ENCODE assay signal across 10 mouse cellular contexts in the genomic region with DNA sequence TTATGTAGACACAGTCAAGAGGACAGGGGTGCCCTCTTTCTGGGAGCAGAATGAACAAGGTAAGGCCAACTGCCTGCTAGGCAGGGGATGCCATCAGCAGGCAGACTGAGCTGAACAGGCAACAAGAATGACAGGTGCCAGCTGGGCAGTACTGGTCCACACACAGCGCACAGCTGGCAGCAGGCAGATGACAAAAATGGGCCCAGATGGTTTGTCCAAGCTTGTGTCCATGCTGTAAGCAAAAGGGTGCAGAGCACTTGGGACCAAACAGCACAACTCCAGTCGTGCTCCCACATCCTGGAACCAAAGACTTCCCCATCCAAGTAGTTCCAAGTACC. TPM values are rescaled to one million over a fixed set of nuclear protein-coding genes. Genes with fewer than 3 reads are reported as not detected.
DNase-seq lines count a peak whose midpoint lies in the region; ATAC-seq and TF ChIP-seq lines count a peak whose summit lies in the region.
"Had no signal": no experiment of that assay in that cellular context is flagged by ENCODE, and none has a peak within 500 bp of the region (broad histone marks: within the 10 kb centered on the region; RNA-seq: fewer than 3 reads in every experiment).

No protein-coding gene starts in this region.

- no peak overlapping the region for H3K4me2 ChIP-seq in liver, postnatal 0 days (ENCODE audit: low read depth, low read length)
- no peak overlapping the region for H3K4me2 ChIP-seq in liver, embryonic 12.5 days
- H3K4me2 ChIP-seq in stomach, embryonic 16.5 days (ENCODE audit: low read depth, low read length) = no peak overlapping the region

- H3K9ac ChIP-seq in liver, postnatal 0 days (replicated peaks) = no peak overlapping the region
- no peak overlapping the region for H3K9ac ChIP-seq in liver, embryonic 12.5 days
- peak overlapping the region; percentile 55 for H3K9ac ChIP-seq in stomach, embryonic 16.5 days (ENCODE audit: low read length)

- no peaks in the 10 kb centered on the region for H3K36me3 ChIP-seq in liver, postnatal 0 days (replicated peaks; ENCODE audit: insufficient read depth, low read length)
- H3K36me3 ChIP-seq in liver, embryonic 12.5 days = no peaks in the 10 kb centered on the region
- no peaks in the 10 kb centered on the region for H3K36me3 ChIP-seq in stomach, embryonic 16.5 days (ENCODE audit: control insufficient read depth, insufficient read depth, low read length)

- no peak for DNase-seq in cerebellum, adult 2 months
- DNase-seq in liver, postnatal 0 days = no peak
- no peak for DNase-seq in spleen, postnatal 10 days (ENCODE audit: low spot score in 2 of 2)
- no peak for DNase-seq in gastrocnemius, postnatal 10 days

- no peaks in the 10 kb centered on the region for H3K9me3 ChIP-seq in liver, postnatal 0 days (ENCODE audit: low read length)
- no peaks in the 10 kb centered on the region for H3K9me3 ChIP-seq in liver, embryonic 12.5 days (replicated peaks)
- no peaks in the 10 kb centered on the region for H3K9me3 ChIP-seq in stomach, embryonic 16.5 days (replicated peaks; ENCODE audit: control insufficient read depth, low read length)

- peak; percentile 18; the same call in 1 of the 2 replicates for ATAC-seq in cerebellum, adult (ENCODE audit: insufficient number of reproducible peaks, low FRiP score, low TSS enrichment)
- peak; percentile 18; the same call in 1 of the 2 replicates for ATAC-seq in liver, postnatal 0 days
- no peak for ATAC-seq in liver, embryonic 12.5 days
- ATAC-seq in megakaryocyte, adult 5-6 weeks (ENCODE audit: poor library complexity, severe bottlenecking) = peak; percentile 15; the same call in 1 of the 2 replicates
- ATAC-seq in stomach, embryonic 16.5 days (ENCODE audit: insufficient read depth, low FRiP score) = no peak; the same call in 1 of the 2 replicates

- no peak for TF ChIP-seq CTCF in cerebellum, adult 2 months (IDR thresholded peaks at IDR 0.05; ENCODE audit: borderline replicate concordance, insufficient read depth, low read depth, low read length)
- no peak for TF ChIP-seq CTCF in liver, postnatal 0 days (IDR thresholded peaks at IDR 0.05; ENCODE audit: low read depth)

- H3K27ac ChIP-seq in cerebellum, adult 2 months (ENCODE audit: insufficient read depth, low read length) = no peak overlapping the region
- no peak overlapping the region for H3K27ac ChIP-seq in liver, postnatal 0 days (ENCODE audit: low read depth)
- H3K27ac ChIP-seq in liver, embryonic 12.5 days = no peak overlapping the region
- 0 out of 2 replicates have a peak overlapping the region, but pooled peaks have one; percentile 39 for H3K27ac ChIP-seq in stomach, embryonic 16.5 days (ENCODE audit: low read length)

- H3K4me3 ChIP-seq in cerebellum, adult 2 months (replicated peaks; ENCODE audit: insufficient read depth, low read depth, low read length) = no peak overlapping the region
- no peak overlapping the region for H3K4me3 ChIP-seq in liver, postnatal 0 days (ENCODE audit: low read depth, low read length)
- H3K4me3 ChIP-seq in liver, embryonic 12.5 days = no peak overlapping the region
- H3K4me3 ChIP-seq in stomach, embryonic 16.5 days (replicated peaks; ENCODE audit: low read length) = no peak overlapping the region

- H3K27me3 ChIP-seq in cerebellum, adult 2 months (ENCODE audit: control insufficient read depth, insufficient read depth, low read length) = no peaks in the 10 kb centered on the region
- H3K27me3 ChIP-seq in liver, postnatal 0 days (ENCODE audit: insufficient read depth, low read length) = 0 out of 2 replicates have a peak, but pooled peaks cover 2% of the 10 kb centered on the region
- H3K27me3 ChIP-seq in liver, embryonic 12.5 days (replicated peaks) = peaks cover 4% of the 10 kb centered on the region
- no peaks in the 10 kb centered on the region for H3K27me3 ChIP-seq in stomach, embryonic 16.5 days (ENCODE audit: control insufficient read depth, insufficient read depth, low read length)
- H3K27me3 ChIP-seq: Patski had no signal

- no peak for TF ChIP-seq EP300 in liver, postnatal 0 days (IDR thresholded peaks at IDR 0.05; ENCODE audit: low read depth)

- no peak for TF ChIP-seq POLR2A in cerebellum, adult 2 months (IDR thresholded peaks at IDR 0.05; ENCODE audit: borderline replicate concordance, insufficient read depth, low read length)

- WGBS in cerebellum, adult 2 months = 65% methylated on average over 2 of the region's 2 CpGs
- 79% methylated on average over 2 of the region's 2 CpGs for WGBS in liver, postnatal 0 days (ENCODE audit: insufficient replicate concordance)
- 72% methylated on average over 2 of the region's 2 CpGs for WGBS in liver, embryonic 12.5 days (ENCODE audit: insufficient replicate concordance)
- WGBS in stomach, embryonic 16.5 days = 83% methylated on average over 2 of the region's 2 CpGs

- no peaks in the 10 kb centered on the region for H3K4me1 ChIP-seq in cerebellum, adult 2 months (ENCODE audit: control insufficient read depth, insufficient read depth, low read length)
- peaks cover 4% of the 10 kb centered on the region; the same call in 1 of the 2 replicates for H3K4me1 ChIP-seq in liver, postnatal 0 days (ENCODE audit: insufficient read depth)
- H3K4me1 ChIP-seq in liver, embryonic 12.5 days = peaks cover 4% of the 10 kb centered on the region
- peaks cover 16% of the 10 kb centered on the region for H3K4me1 ChIP-seq in stomach, embryonic 16.5 days (ENCODE audit: control insufficient read depth, insufficient read depth, low read length)

RNA-seq across cellular contexts. Expression of gene Rab17, which starts 4.1 kb away (rescaled TPM):
- not detected in 2 replicates for polyA plus RNA-seq in cerebellum, adult 2 months (2012; rRNA removed)
- 8.2 and 8.6 TPM in 2 replicates for polyA plus RNA-seq in liver, postnatal 0 days (2015; fragmentation: Nextera tagmentation; extraction: Ambion mirVana)
- polyA plus RNA-seq in liver, embryonic 12.5 days (2016; fragmentation: Nextera tagmentation; extraction: Ambion mirVana) = 3.2 and 3.3 TPM in 2 replicates
- not detected in 2 replicates for total RNA-seq in megakaryocyte, adult 5-6 weeks (2015)
- not detected in 2 replicates for total RNA-seq in megakaryocyte, adult 5-6 weeks (2017)
- 10.0 and 12.1 TPM in 2 replicates for polyA plus RNA-seq in stomach, embryonic 16.5 days (2015; fragmentation: Nextera tagmentation; extraction: Ambion mirVana)
- total RNA-seq in gastrocnemius, postnatal 10 days (2021) = not detected

RNA-seq across cellular contexts. Expression of gene Prlh, which starts 20.6 kb away (rescaled TPM):
- 1.1 TPM in 1 of 2 replicates, not detected in the other for polyA plus RNA-seq in cerebellum, adult 2 months (2012; rRNA removed)
- not detected in 2 replicates for polyA plus RNA-seq in liver, postnatal 0 days (2015; fragmentation: Nextera tagmentation; extraction: Ambion mirVana)
- 0.67 TPM in 1 of 2 replicates, not detected in the other for polyA plus RNA-seq in liver, embryonic 12.5 days (2016; fragmentation: Nextera tagmentation; extraction: Ambion mirVana)
- not detected in 2 replicates for total RNA-seq in megakaryocyte, adult 5-6 weeks (2015)
- not detected in 2 replicates for total RNA-seq in megakaryocyte, adult 5-6 weeks (2017)
- not detected in 2 replicates for polyA plus RNA-seq in stomach, embryonic 16.5 days (2015; fragmentation: Nextera tagmentation; extraction: Ambion mirVana)
- not detected for total RNA-seq in gastrocnemius, postnatal 10 days (2021)
- polyA plus RNA-seq: limb, embryonic 11.5 days; Patski had no signal

RNA-seq across cellular contexts. Expression of gene Lrrfip1, which starts 25.0 kb away (rescaled TPM):
- 50.7 and 52.3 TPM in 2 replicates for polyA plus RNA-seq in cerebellum, adult 2 months (2012; rRNA removed)
- polyA plus RNA-seq in liver, postnatal 0 days (2015; fragmentation: Nextera tagmentation; extraction: Ambion mirVana) = 21.9 and 22.7 TPM in 2 replicates
- 17.4 and 18.1 TPM in 2 replicates for polyA plus RNA-seq in liver, embryonic 12.5 days (2016; fragmentation: Nextera tagmentation; extraction: Ambion mirVana)
- 123 and 128 TPM in 2 replicates for total RNA-seq in megakaryocyte, adult 5-6 weeks (2015)
- total RNA-seq in megakaryocyte, adult 5-6 weeks (2017) = 228 and 254 TPM in 2 replicates
- polyA plus RNA-seq in stomach, embryonic 16.5 days (2015; fragmentation: Nextera tagmentation; extraction: Ambion mirVana) = 85.4 and 88.0 TPM in 2 replicates
- total RNA-seq in gastrocnemius, postnatal 10 days (2021) = 100 to 1,000 TPM; 247 to 265 TPM

RNA-seq across cellular contexts. Expression of gene Mlph, which starts 58.7 kb away (rescaled TPM):
- polyA plus RNA-seq in cerebellum, adult 2 months (2012; rRNA removed) = 2.5 and 3.3 TPM in 2 replicates
- polyA plus RNA-seq in liver, postnatal 0 days (2015; fragmentation: Nextera tagmentation; extraction: Ambion mirVana) = 0.06 TPM in 1 of 2 replicates, not detected in the other
- polyA plus RNA-seq in liver, embryonic 12.5 days (2016; fragmentation: Nextera tagmentation; extraction: Ambion mirVana) = 0.05 TPM in 1 of 2 replicates, not detected in the other
- not detected in 2 replicates for total RNA-seq in megakaryocyte, adult 5-6 weeks (2015)
- not detected in 2 replicates for total RNA-seq in megakaryocyte, adult 5-6 weeks (2017)
- 4.4 and 9.0 TPM in 2 replicates for polyA plus RNA-seq in stomach, embryonic 16.5 days (2015; fragmentation: Nextera tagmentation; extraction: Ambion mirVana)
- under 1 TPM; 0.31 to 0.50 TPM for total RNA-seq in gastrocnemius, postnatal 10 days (2021)

Comparison
In these comparisons a context has a peak if more than half of its experiments do, and no peak if none do; other contexts are left out.
1. ATAC-seq: peak in cerebellum, adult (single experiment), liver, postnatal 0 days (single experiment) and megakaryocyte, adult 5-6 weeks (single experiment); none in liver, embryonic 12.5 days (single experiment) and stomach, embryonic 16.5 days (single experiment).